Mouse (Mus musculus) lung, postnatal 0 days (tissue): ENCODE measurements at regions not wholly inside any gene's neighbourhood (a gene's known extent, or its start where the extent isn't known, plus 50 kb on each side); places are given as distances from the start of the nearest gene placed in this dataset.

Source experiments
- ATAC-seq: fragments of 200-750 bp; cut with Nextera tagmentation; 2 replicates; pipeline ENCODE4 v1.8.0; 2017; ENCODE audit warnings: moderate library complexity
- DNase-seq: peaks from one replicate; pipeline ENCODE4 v3.0.0-alpha.2; 2016; ENCODE audit warnings: low spot score
- H3K27ac ChIP-seq: fragments of 300-500 bp; sonication (generic); 2 replicates; pipeline ENCODE4 v1.5.1; 2014; ENCODE audit warnings: antibody characterized with exemption, mild to moderate bottlenecking, low read length, mixed read lengths
- H3K27me3 ChIP-seq: fragments of 300-500 bp; sonication (generic); replicated peaks from 2 replicates; pipeline ENCODE4 v1.6.1; 2014; ENCODE audit warnings: low read length, mixed read lengths; ENCODE audit not compliant: insufficient read depth
- H3K36me3 ChIP-seq: fragments of 300-500 bp; sonication (generic); 2 replicates; pipeline ENCODE4 v1.6.1; 2014; ENCODE audit warnings: low read length, mixed read lengths; ENCODE audit not compliant: insufficient read depth
- H3K4me1 ChIP-seq: fragments of 300-500 bp; sonication (generic); 2 replicates; pipeline ENCODE4 v1.6.1; 2014; ENCODE audit warnings: antibody characterized with exemption, low read depth, low read length, mixed read lengths; ENCODE audit not compliant: insufficient read depth
- H3K4me2 ChIP-seq: fragments of 300-500 bp; sonication (generic); replicated peaks from 2 replicates; pipeline ENCODE4 v1.6.1; 2014; ENCODE audit warnings: low read depth, mild to moderate bottlenecking, low read length, moderate library complexity, mixed read lengths
- H3K4me3 ChIP-seq: fragments of 300-500 bp; sonication (generic); 2 replicates; pipeline ENCODE4 v1.5.1; 2014; ENCODE audit warnings: low read depth, low read length
- H3K9ac ChIP-seq: fragments of 300-500 bp; sonication (generic); replicated peaks from 2 replicates; pipeline ENCODE4 v1.6.1; 2014; ENCODE audit warnings: low read depth, mild to moderate bottlenecking
- H3K9me3 ChIP-seq: fragments of 300-500 bp; sonication (generic); 2 replicates; pipeline ENCODE4 v1.6.1; 2016; ENCODE audit warnings: low read length, mixed read lengths
- CTCF ChIP-seq: IDR thresholded peaks from 2 replicates; pipeline ENCODE4 v1.5.1; 2016; ENCODE audit warnings: antibody characterized with exemption, mild to moderate bottlenecking
- EP300 ChIP-seq: IDR thresholded peaks from 2 replicates; pipeline ENCODE4 v1.6.1; 2016; ENCODE audit warnings: antibody characterized with exemption, mild to moderate bottlenecking, control low read depth
- WGBS: fragments of 180-500 bp; shearing (Covaris S2); extraction: QIAGEN DNeasy Blood & Tissue Kit; methylation state at CpG from one replicate; pipeline ENCODE4 v1.1.7; 2014; 5-methylcytosine and 5-hydroxymethylcytosine counted together

GRCm38 (mm10) chr1:34738386-34739067, 104.3 kb downstream of the Fam168b start:
- no peak overlapping the region for H3K4me3 ChIP-seq

GRCm38 (mm10) chr1:34739621-34740020, 103.2 kb downstream of the Fam168b start:
- no peak overlapping the region for H3K4me2 ChIP-seq
- H3K9ac ChIP-seq: no peak overlapping the region
- DNase-seq: no peak
- H3K9me3 ChIP-seq: no peaks in the 10 kb centered on the region
- no peaks in the 10 kb centered on the region for H3K4me1 ChIP-seq
- no peak overlapping the region for H3K27ac ChIP-seq
- no peak for ATAC-seq
- 59% methylated on average over 4 of the region's 4 CpGs for WGBS
- no peak for TF ChIP-seq CTCF
- H3K4me3 ChIP-seq: no peak overlapping the region
- H3K36me3 ChIP-seq: no peaks in the 10 kb centered on the region
- no peaks in the 10 kb centered on the region for H3K27me3 ChIP-seq

More at GRCm38 (mm10) chr1:34738386-34739067, 104.3 kb downstream of the Fam168b start:
- WGBS: 27% methylated on average over 14 of the region's 14 CpGs
- peak; percentile 44; the same call in 1 of the 2 replicates for ATAC-seq
- peak; percentile 75 for DNase-seq
- no peak overlapping the region for H3K4me2 ChIP-seq
- no peaks in the 10 kb centered on the region for H3K27me3 ChIP-seq
- H3K36me3 ChIP-seq: no peaks in the 10 kb centered on the region
- no peak overlapping the region for H3K9ac ChIP-seq
- H3K4me1 ChIP-seq: no peaks in the 10 kb centered on the region
- TF ChIP-seq CTCF (peak; percentile 83), EP300 (no peak)
- H3K27ac ChIP-seq: no peak overlapping the region
- no peaks in the 10 kb centered on the region for H3K9me3 ChIP-seq

- Histone ChIP-seq H3K27me3 (no peaks in the 10 kb centered on the region), H3K9ac (no peak overlapping the region), H3K27ac (no peak overlapping the region), H3K4me1 (no peaks in the 10 kb centered on the region), H3K36me3 (no peaks in the 10 kb centered on the region), H3K4me3 (no peak overlapping the region), H3K4me2 (no peak overlapping the region), H3K9me3 (no peaks in the 10 kb centered on the region)
- ATAC-seq (no peak), DNase-seq (no peak)
- TF ChIP-seq EP300: no peak
- no peak for TF ChIP-seq CTCF
- 56% methylated on average over 7 of the region's 7 CpGs for WGBS
Observed at GRCm38 (mm10) chr1:34740891-34741290, 102.0 kb downstream of the Fam168b start.

GRCm38 (mm10) chr1:34742234-34742633, 100.6 kb downstream of the Fam168b start:
- whole genome bisulfite sequencing: 53% methylated on average over 2 of the region's 2 CpGs
- ATAC-seq: no peak
- H3K4me1 ChIP-seq: no peaks in the 10 kb centered on the region
- no peak overlapping the region for H3K4me3 ChIP-seq
- H3K4me2 ChIP-seq: no peak overlapping the region
- H3K9ac ChIP-seq: no peak overlapping the region
- H3K9me3 ChIP-seq: no peaks in the 10 kb centered on the region
- H3K36me3 ChIP-seq: no peaks in the 10 kb centered on the region
- H3K27ac ChIP-seq: no peak overlapping the region
- no peak for DNase-seq
- TF ChIP-seq EP300 (no peak), CTCF (no peak)
- H3K27me3 ChIP-seq: no peaks in the 10 kb centered on the region

- DNase-seq (no peak), ATAC-seq (no peak)
- H3K9ac ChIP-seq: no peak overlapping the region
- WGBS: 58% methylated on average over 6 of the region's 6 CpGs
- no peak overlapping the region for H3K27ac ChIP-seq
- H3K4me2 ChIP-seq: no peak overlapping the region
- TF ChIP-seq CTCF: no peak
- no peak for TF ChIP-seq EP300
- H3K36me3 ChIP-seq: no peaks in the 10 kb centered on the region
- no peaks in the 10 kb centered on the region for H3K4me1 ChIP-seq
- H3K27me3 ChIP-seq: peaks cover 8% of the 10 kb centered on the region; the same call in 1 of the 2 replicates
- H3K9me3 ChIP-seq: no peaks in the 10 kb centered on the region
- no peak overlapping the region for H3K4me3 ChIP-seq
Observed at GRCm38 (mm10) chr1:34745881-34746280, 97.0 kb downstream of the Fam168b start.

GRCm38 (mm10) chr1:34749161-34750040, 93.5 kb downstream of the Fam168b start:
- H3K27me3 ChIP-seq: peaks cover 25% of the 10 kb centered on the region
- H3K27ac ChIP-seq: no peak overlapping the region
- H3K4me2 ChIP-seq: no peak overlapping the region
- TF ChIP-seq EP300 (no peak), CTCF (no peak)
- 9% methylated on average over 14 of the region's 14 CpGs for WGBS
- no peak for DNase-seq
- H3K9ac ChIP-seq: no peak overlapping the region
- no peaks in the 10 kb centered on the region for H3K4me1 ChIP-seq
- ATAC-seq: no peak
- no peaks in the 10 kb centered on the region for H3K36me3 ChIP-seq
- no peak overlapping the region for H3K4me3 ChIP-seq
- H3K9me3 ChIP-seq: no peaks in the 10 kb centered on the region
